Mouse (Mus musculus): ENCODE measurements around the gene Nppc. TPM values are rescaled to one million over a fixed set of nuclear protein-coding genes. Genes with fewer than 3 reads are reported as not detected.

Nppc gene
- polyA plus RNA-seq, 1 experiment from 2014 or later, result 0.46 TPM

- Histone ChIP-seq H3K27ac (ENCODE audit: low read depth) (peak within 1 kb of the TSS; percentile 87), H3K4me3 (ENCODE audit: low read depth, low read length) (peak within 1 kb of the TSS; percentile 86), H3K4me1 (replicated peaks; ENCODE audit: control insufficient read depth, insufficient read depth, low read length) (peaks cover 5% of the 10 kb centered on the region; the same call in 1 of the 2 replicates), H3K9ac (ENCODE audit: low read length) (peak within 1 kb of the TSS; percentile 87), H3K9me3 (ENCODE audit: control insufficient read depth, low read length) (no peaks in the 10 kb centered on the region), H3K27me3 (replicated peaks; ENCODE audit: control insufficient read depth, insufficient read depth, low read length) (no peaks in the 10 kb centered on the region), H3K36me3 (ENCODE audit: control insufficient read depth, insufficient read depth, low read length) (no peaks in the 10 kb centered on the region), H3K4me2 (ENCODE audit: low read length) (peak within 1 kb of the TSS; percentile 55)
- DNase-seq (ENCODE audit: low spot score), result peak; percentile 90
- ATAC-seq (replicated peaks; ENCODE audit: low FRiP score, low TSS enrichment, low read depth), result peak; percentile 93
- WGBS, result 2% methylated on average over 53 of the region's 54 CpGs
Measured at GRCm38 (mm10) chr1:86703300-86703964, 33.1 kb upstream of the Nppc start, which contains the start of gene Dis3l2. Gene Dis3l2, plus strand, starts transcription at chr1:86703808.

- Histone ChIP-seq H3K4me3 (ENCODE audit: low read depth, low read length) (no peak overlapping the region), H3K4me1 (replicated peaks; ENCODE audit: control insufficient read depth, insufficient read depth, low read length) (peaks cover 2% of the 10 kb centered on the region; the same call in 1 of the 2 replicates), H3K36me3 (ENCODE audit: control insufficient read depth, insufficient read depth, low read length) (no peaks in the 10 kb centered on the region), H3K9me3 (ENCODE audit: control insufficient read depth, low read length) (no peaks in the 10 kb centered on the region), H3K9ac (ENCODE audit: low read length) (no peak overlapping the region), H3K27me3 (replicated peaks; ENCODE audit: control insufficient read depth, insufficient read depth, low read length) (no peaks in the 10 kb centered on the region), H3K27ac (ENCODE audit: low read depth) (no peak overlapping the region), H3K4me2 (ENCODE audit: low read length) (no peak overlapping the region)
- 58% methylated on average over 7 of the region's 7 CpGs for WGBS
- ATAC-seq (replicated peaks; ENCODE audit: low FRiP score, low TSS enrichment, low read depth), result no peak
- DNase-seq (ENCODE audit: low spot score), result no peak
Measured at GRCm38 (mm10) chr1:86700367-86700766, 30.0 kb upstream of the Nppc start.

- Histone ChIP-seq H3K27ac (ENCODE audit: low read depth) (no peak overlapping the region), H3K4me3 (ENCODE audit: low read depth, low read length) (no peak overlapping the region), H3K4me1 (replicated peaks; ENCODE audit: control insufficient read depth, insufficient read depth, low read length) (no peaks in the 10 kb centered on the region), H3K9me3 (ENCODE audit: control insufficient read depth, low read length) (no peaks in the 10 kb centered on the region), H3K4me2 (ENCODE audit: low read length) (no peak overlapping the region), H3K27me3 (replicated peaks; ENCODE audit: control insufficient read depth, insufficient read depth, low read length) (no peaks in the 10 kb centered on the region), H3K9ac (ENCODE audit: low read length) (no peak overlapping the region), H3K36me3 (ENCODE audit: control insufficient read depth, insufficient read depth, low read length) (no peaks in the 10 kb centered on the region)
- DNase-seq (ENCODE audit: low spot score) (no peak), ATAC-seq (replicated peaks; ENCODE audit: low FRiP score, low TSS enrichment, low read depth) (no peak)
- 70% methylated on average over 11 of the region's 11 CpGs for WGBS
Measured at GRCm38 (mm10) chr1:86699346-86700136, 29.2 kb upstream of the Nppc start.

- H3K27ac ChIP-seq (ENCODE audit: low read depth), result no peak overlapping the region
- DNase-seq (ENCODE audit: low spot score) (no peak), ATAC-seq (replicated peaks; ENCODE audit: low FRiP score, low TSS enrichment, low read depth) (no peak)
- H3K4me1 ChIP-seq (replicated peaks; ENCODE audit: control insufficient read depth, insufficient read depth, low read length), result no peaks in the 10 kb centered on the region
- no peak overlapping the region for H3K4me2 ChIP-seq (ENCODE audit: low read length)
- 44% methylated on average over 2 of the region's 2 CpGs for WGBS
- no peak overlapping the region for H3K9ac ChIP-seq (ENCODE audit: low read length)
- no peaks in the 10 kb centered on the region for H3K27me3 ChIP-seq (replicated peaks; ENCODE audit: control insufficient read depth, insufficient read depth, low read length)
- no peak overlapping the region for H3K4me3 ChIP-seq (ENCODE audit: low read depth, low read length)
- no peaks in the 10 kb centered on the region for H3K9me3 ChIP-seq (ENCODE audit: control insufficient read depth, low read length)
- H3K36me3 ChIP-seq (ENCODE audit: control insufficient read depth, insufficient read depth, low read length), result no peaks in the 10 kb centered on the region
Measured at GRCm38 (mm10) chr1:86698721-86699120, 28.4 kb upstream of the Nppc start.

- WGBS, result 43% methylated on average over 7 of the region's 7 CpGs
- no peak overlapping the region for H3K27ac ChIP-seq (ENCODE audit: low read depth)
Measured at GRCm38 (mm10) chr1:86696948-86697347, 26.6 kb upstream of the Nppc start.

GRCm38 (mm10) chr1:86691027-86691426, 20.7 kb upstream of the Nppc start:
- Histone ChIP-seq H3K4me2 (ENCODE audit: low read length) (no peak overlapping the region), H3K27ac (ENCODE audit: low read depth) (no peak overlapping the region), H3K36me3 (ENCODE audit: control insufficient read depth, insufficient read depth, low read length) (no peaks in the 10 kb centered on the region), H3K9me3 (ENCODE audit: control insufficient read depth, low read length) (no peaks in the 10 kb centered on the region), H3K27me3 (replicated peaks; ENCODE audit: control insufficient read depth, insufficient read depth, low read length) (no peaks in the 10 kb centered on the region), H3K4me3 (ENCODE audit: low read depth, low read length) (no peak overlapping the region), H3K4me1 (replicated peaks; ENCODE audit: control insufficient read depth, insufficient read depth, low read length) (no peaks in the 10 kb centered on the region), H3K9ac (ENCODE audit: low read length) (no peak overlapping the region)
- ATAC-seq (replicated peaks; ENCODE audit: low FRiP score, low TSS enrichment, low read depth) (no peak), DNase-seq (ENCODE audit: low spot score) (no peak)
- WGBS, result 73% methylated on average over 5 of the region's 5 CpGs

More at GRCm38 (mm10) chr1:86696948-86697347, 26.6 kb upstream of the Nppc start:
- DNase-seq (ENCODE audit: low spot score), result no peak
- no peak for ATAC-seq (replicated peaks; ENCODE audit: low FRiP score, low TSS enrichment, low read depth)
- Histone ChIP-seq H3K36me3 (ENCODE audit: control insufficient read depth, insufficient read depth, low read length) (no peaks in the 10 kb centered on the region), H3K4me1 (replicated peaks; ENCODE audit: control insufficient read depth, insufficient read depth, low read length) (no peaks in the 10 kb centered on the region), H3K9ac (ENCODE audit: low read length) (no peak overlapping the region), H3K9me3 (ENCODE audit: control insufficient read depth, low read length) (no peaks in the 10 kb centered on the region), H3K4me3 (ENCODE audit: low read depth, low read length) (no peak overlapping the region), H3K4me2 (ENCODE audit: low read length) (no peak overlapping the region), H3K27me3 (replicated peaks; ENCODE audit: control insufficient read depth, insufficient read depth, low read length) (no peaks in the 10 kb centered on the region)

GRCm38 (mm10) chr1:86687236-86687635, 16.9 kb upstream of the Nppc start:
- WGBS, result 91% methylated on average over 4 of the region's 4 CpGs
- Histone ChIP-seq H3K9ac (ENCODE audit: low read length) (no peak overlapping the region), H3K4me3 (ENCODE audit: low read depth, low read length) (no peak overlapping the region), H3K27me3 (replicated peaks; ENCODE audit: control insufficient read depth, insufficient read depth, low read length) (no peaks in the 10 kb centered on the region), H3K4me1 (replicated peaks; ENCODE audit: control insufficient read depth, insufficient read depth, low read length) (no peaks in the 10 kb centered on the region), H3K36me3 (ENCODE audit: control insufficient read depth, insufficient read depth, low read length) (no peaks in the 10 kb centered on the region), H3K9me3 (ENCODE audit: control insufficient read depth, low read length) (no peaks in the 10 kb centered on the region), H3K4me2 (ENCODE audit: low read length) (no peak overlapping the region), H3K27ac (ENCODE audit: low read depth) (no peak overlapping the region)
- DNase-seq (ENCODE audit: low spot score), result no peak
- ATAC-seq (replicated peaks; ENCODE audit: low FRiP score, low TSS enrichment, low read depth), result no peak

- no peak for DNase-seq (ENCODE audit: low spot score)
- ATAC-seq (replicated peaks; ENCODE audit: low FRiP score, low TSS enrichment, low read depth), result no peak
- Histone ChIP-seq H3K9me3 (ENCODE audit: control insufficient read depth, low read length) (no peaks in the 10 kb centered on the region), H3K9ac (ENCODE audit: low read length) (no peak overlapping the region), H3K27ac (ENCODE audit: low read depth) (no peak overlapping the region), H3K4me1 (replicated peaks; ENCODE audit: control insufficient read depth, insufficient read depth, low read length) (no peaks in the 10 kb centered on the region; the same call in 1 of the 2 replicates), H3K4me3 (ENCODE audit: low read depth, low read length) (no peak overlapping the region), H3K36me3 (ENCODE audit: control insufficient read depth, insufficient read depth, low read length) (no peaks in the 10 kb centered on the region), H3K4me2 (ENCODE audit: low read length) (no peak overlapping the region), H3K27me3 (replicated peaks; ENCODE audit: control insufficient read depth, insufficient read depth, low read length) (no peaks in the 10 kb centered on the region)
- 89% methylated on average over 10 of the region's 10 CpGs for whole genome bisulfite sequencing
Measured at GRCm38 (mm10) chr1:86678667-86679066, 8.3 kb upstream of the Nppc start.
